Mouse (Mus musculus): ENCODE data around the gene Hibch. TPM values are rescaled to one million over a fixed set of nuclear protein-coding genes. Genes with fewer than 3 reads are reported as not detected.
A peak's percentile ranks its signal among the peaks of the same experiment; 100 is the strongest.
"Not testable (repeated sequence)": the region's sequence is repeated elsewhere in the genome, so short reads cannot be mapped to it uniquely, and the experiment has no call there.

Hibch gene
- total RNA-seq, 2 experiments from 2014 or later = 14.2 to 20.4 TPM

DNA sequence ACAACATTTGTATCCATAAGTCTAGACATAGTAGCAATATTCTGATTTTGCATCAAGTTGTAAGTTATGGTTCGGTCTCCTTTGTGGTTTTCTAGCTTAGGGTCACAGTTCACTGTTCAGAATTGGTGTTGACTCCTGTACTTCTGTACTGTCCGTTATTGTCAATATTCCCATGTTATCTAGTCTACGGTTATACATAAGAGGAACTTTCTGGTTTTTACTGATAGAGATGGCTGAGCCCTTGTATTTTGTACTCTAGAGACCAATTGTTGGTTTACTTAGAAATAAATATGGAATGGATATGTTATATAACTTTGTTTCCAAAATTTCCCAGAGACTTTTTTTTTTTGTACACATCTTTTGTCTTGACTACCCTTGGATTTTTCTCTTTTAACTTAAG, 21.3 kb downstream of the Hibch start:
- ATAC-seq (replicated peaks; ENCODE audit: low FRiP score, poor library complexity, severe bottlenecking) = no peak

DNA sequence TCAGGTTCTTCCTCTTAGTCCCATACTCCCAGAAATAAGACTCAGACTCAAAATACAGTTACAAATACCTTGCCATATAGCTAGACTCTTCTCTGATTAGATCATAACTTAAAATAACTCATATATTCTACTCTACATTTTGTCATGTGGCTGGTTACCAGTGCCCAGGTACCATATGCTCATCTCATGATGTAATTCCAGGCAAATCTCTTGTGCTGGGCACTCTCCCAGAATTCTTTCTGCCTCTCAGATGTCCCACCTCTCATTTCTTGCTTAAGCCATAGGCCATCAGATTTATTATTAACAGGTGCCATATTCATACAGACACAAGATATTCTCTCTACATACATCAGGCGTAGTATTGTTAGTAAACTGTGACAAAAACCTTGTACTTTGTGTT, 23.1 kb downstream of the Hibch start:
- ATAC-seq (replicated peaks; ENCODE audit: low FRiP score, poor library complexity, severe bottlenecking) = no peak

DNA sequence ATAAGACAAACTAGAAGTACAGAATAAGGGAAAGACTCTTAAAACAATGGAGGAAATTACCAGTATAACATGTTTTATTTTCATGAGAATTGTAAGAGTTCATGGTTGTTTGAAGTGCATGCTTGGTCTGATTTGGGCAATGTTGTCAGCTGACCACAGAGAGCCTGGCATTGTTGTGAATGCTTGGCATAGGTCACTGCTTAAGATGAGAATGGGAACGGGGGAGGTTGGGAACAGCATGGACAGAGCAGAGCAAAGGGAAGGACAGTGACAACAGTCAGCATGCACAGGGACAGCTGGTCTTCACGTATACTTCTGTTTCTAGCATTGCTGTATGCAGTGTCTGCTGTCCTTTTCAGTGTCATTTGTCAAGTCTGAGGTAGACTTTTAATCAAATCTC, 39.5 kb downstream of the Hibch start:
- ATAC-seq (replicated peaks; ENCODE audit: low FRiP score, poor library complexity, severe bottlenecking) = no peak

DNA sequence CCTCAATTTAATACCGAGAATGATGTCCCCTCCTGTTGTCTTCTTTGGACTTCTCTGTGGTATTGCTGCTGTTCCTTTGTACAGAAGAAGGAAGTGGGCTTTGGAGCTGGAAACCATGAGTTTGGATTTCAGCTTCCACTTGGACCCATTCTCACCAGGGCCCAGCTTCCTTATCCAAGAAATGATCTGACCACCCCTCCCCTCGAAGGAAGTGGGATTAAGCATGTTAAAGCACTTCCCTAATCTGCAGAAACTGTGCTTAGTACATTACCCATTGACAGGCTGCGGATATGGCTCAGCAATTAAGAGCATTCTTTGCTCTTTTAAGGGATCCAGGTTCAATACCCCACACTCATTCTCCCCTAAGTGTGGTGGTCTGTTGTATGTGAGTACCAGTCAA, 65.1 kb downstream of the Hibch start:
- no peak for ATAC-seq (replicated peaks; ENCODE audit: low FRiP score, poor library complexity, severe bottlenecking)

DNA sequence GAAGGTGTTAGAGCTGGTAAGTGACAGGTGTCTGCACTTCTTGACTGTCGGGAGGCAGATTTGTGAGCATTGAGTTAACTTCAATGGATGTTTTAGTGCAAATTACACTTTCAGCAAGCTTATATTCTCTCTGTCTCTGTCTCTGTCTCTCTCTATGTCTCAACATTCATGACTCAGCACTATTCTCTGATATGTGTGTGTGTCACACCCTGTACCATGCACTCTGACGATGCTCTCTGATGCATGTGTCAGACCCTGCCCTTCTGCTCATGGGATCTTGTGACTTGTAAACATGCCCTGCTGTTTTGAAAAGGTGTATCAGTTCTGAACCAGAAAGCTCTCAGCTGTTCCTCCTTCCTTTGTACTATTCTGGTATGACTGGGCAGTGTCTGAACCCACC, 71.9 kb downstream of the Hibch start:
- peak; percentile 60; the same call in 1 of the 2 replicates for ATAC-seq (replicated peaks; ENCODE audit: low FRiP score, poor library complexity, severe bottlenecking)

DNA sequence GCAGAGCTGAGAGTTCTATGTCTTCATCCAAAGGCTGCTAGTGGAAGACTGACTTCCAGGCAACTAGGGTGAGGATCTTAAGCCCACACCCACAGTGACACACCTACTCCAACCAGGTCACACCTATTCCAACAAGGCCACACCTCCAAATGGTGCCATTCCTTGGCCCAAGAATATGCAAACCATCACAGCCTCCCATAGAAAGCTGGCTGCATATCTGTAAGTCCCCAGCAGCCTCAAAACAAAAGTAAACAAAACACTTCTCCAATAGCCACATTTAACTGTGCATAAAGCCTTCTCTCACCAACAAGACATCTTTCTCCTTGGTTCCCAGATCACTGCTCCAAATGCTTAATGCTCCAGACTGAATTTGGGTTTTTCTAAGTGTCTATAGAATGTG, 74.2 kb downstream of the Hibch start:
- not testable (repeated sequence) for ATAC-seq (replicated peaks; ENCODE audit: low FRiP score, poor library complexity, severe bottlenecking)

DNA sequence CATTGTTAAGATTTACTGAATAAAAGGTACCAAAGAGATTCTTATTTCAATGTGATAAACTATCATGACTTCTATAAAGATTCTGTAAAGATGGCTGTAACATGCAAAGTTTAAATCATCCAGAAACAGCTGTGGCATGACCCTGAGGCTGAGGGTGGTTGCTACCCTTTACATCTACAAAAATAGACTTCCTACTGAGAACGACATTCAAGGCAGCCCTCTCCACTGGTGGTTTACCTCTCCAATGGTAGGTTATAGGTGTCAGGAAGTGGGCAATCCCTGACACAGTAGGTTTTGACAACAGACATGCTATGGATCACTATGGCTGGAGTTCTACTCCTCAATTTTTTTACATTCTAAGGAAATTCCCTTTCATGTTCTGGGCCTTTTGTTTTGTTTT, 79.8 kb downstream of the Hibch start:
- ATAC-seq (replicated peaks; ENCODE audit: low FRiP score, poor library complexity, severe bottlenecking) = not testable (repeated sequence)

DNA sequence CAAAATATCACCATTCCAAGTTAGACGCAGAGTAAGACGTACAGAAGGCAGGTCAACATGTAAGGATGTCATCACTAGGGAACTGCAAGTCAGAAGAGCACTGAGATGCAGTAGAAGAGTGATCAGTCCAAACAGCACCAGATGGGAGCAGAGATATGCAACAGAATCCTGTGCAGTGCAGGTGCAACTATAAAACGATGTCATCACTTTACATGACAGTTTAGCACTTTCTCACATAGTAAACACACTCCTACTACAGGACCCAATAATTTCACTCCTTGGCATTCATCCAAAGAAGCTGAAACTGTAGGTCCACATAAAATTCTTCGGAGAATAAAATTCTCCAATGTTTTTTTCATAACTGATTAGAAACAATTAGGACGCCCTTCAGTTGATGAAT, 89.8 kb downstream of the Hibch start:
- ATAC-seq (replicated peaks; ENCODE audit: low FRiP score, poor library complexity, severe bottlenecking) = no peak

DNA sequence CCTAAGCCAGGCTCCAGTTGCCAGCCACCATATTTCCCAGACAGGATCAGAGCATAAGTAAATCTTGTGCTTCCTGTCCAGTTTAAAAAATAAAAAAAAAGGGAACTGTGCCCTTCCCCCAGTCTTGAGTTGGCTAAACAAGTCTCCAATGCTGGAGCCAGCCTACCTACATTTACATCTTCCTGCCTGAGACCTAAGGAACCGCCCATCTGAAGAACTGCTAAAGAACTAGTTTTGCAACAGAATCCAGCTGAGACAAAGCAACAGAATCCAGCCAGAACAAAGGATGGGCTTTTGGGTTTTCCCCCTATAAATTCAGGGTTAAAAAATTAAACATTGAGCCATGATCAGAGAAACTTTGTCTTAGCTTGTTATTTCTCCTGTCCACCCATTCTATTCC, 94.3 kb downstream of the Hibch start:
- ATAC-seq (replicated peaks; ENCODE audit: low FRiP score, poor library complexity, severe bottlenecking) = no peak

DNA sequence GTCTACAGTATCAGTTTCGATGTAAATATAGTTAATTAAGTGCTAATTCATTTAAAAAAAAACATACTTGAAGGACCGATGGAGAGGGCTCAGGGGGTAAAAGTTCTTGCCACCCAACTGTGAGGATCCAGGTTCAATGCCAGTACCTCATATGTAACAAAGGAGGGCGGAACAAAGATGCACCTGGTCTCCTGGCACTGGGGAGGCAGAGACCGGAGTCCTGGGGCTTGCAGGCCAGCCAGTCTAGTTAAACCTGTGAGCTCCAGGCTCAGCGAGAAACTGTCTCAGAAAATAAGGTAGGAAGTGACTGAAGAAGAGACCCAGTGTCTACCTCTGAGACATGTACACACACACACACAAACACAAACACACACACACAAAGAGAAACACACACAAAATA, 103.2 kb downstream of the Hibch start:
- ATAC-seq (replicated peaks; ENCODE audit: low FRiP score, poor library complexity, severe bottlenecking) = no peak

DNA sequence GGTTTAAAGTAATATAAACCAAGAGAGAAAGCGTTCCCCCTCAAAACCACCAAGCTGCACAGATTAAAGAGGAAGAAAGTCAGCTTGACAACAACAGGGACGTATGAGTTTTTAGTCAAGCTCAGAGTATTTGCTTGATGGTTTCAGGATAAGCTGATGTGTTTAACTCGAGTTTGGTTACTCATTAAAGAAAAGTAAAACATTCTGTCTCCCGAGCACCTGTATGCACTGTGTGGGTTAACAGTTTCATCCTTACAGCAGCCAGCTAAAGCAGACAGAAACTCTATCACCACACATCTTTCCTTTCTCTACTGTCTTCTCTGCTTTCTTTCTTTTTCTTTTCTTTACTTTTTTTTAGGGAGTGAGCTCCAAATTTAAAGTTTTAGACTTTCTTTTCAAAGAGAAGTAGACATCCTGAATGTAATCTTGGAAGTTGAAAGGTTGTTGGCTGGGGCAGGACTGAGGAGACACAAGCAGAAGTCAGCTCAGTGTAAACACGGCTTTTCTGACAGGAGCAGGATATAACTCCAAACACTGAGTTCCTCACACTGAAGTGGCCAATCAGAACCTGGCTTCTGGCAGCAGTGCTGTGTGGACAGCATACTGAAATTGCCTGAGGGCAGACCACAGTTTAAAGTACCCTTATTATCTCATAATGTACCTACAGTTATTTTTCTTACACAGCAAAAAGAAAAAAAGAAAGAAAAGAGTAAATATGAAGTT, 106.6 kb downstream of the Hibch start:
- no peak for ATAC-seq (replicated peaks; ENCODE audit: low FRiP score, poor library complexity, severe bottlenecking)

DNA sequence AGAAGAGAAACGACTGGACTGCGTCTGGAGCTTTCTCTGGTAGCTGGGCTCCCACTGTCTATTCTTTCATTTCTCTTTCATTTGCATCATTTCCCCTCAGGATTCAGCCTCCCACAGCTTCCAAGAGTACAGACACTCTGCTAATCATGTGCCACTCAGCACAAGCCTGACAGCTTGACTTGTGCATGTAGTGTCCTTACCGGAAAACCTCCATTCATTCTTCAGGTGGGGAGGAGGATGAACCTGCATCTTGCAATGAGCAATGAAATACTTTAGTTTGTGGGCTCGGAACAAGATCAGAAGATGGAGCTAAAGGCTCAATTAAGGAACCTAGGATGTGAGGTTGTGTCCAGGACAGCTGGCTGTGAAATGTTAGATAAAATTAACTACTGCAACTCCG, 107.4 kb downstream of the Hibch start:
- ATAC-seq (replicated peaks; ENCODE audit: low FRiP score, poor library complexity, severe bottlenecking) = no peak

DNA sequence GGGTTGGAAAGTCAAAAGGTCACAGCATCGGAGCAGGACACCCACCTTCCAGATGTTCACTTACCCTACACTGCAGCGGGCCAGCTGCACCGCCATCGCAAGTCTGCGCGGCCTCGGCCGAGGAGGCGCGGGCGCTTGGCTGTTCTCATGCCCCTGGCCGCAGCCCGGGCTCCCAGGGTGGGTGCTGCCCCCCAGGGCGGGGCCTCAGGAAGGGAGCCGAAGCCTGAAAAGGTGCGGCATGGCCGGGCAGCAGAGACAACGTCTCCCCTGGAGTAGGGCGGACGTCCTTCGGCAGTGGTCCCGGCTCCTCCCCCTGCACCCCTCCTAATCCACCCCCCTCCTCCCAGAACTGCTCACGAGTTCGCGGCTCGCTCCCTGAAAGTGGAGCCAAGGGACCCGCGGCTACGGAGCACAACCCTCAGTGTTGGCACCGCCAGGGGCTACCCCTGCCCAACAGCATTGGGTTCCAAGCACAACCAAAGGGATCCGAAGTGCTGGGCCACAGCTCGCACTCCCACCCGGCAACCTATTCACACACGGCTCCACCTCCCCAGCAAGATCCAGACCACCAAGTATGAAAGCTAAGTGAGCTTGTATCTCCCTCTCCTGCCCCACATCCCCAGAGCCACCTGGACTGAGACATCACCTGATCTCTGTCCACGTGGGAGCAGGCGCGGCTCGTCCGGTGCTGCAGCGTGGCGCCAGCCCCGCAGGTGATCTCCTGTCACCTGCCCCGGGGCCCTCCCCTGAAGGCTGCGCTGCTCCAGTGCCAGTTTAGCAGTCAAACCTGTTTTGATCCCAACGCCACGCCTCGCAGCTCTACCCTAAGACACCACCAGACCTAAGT, 108.0 kb downstream of the Hibch start:
- no peak for ATAC-seq (replicated peaks; ENCODE audit: low FRiP score, poor library complexity, severe bottlenecking)

DNA sequence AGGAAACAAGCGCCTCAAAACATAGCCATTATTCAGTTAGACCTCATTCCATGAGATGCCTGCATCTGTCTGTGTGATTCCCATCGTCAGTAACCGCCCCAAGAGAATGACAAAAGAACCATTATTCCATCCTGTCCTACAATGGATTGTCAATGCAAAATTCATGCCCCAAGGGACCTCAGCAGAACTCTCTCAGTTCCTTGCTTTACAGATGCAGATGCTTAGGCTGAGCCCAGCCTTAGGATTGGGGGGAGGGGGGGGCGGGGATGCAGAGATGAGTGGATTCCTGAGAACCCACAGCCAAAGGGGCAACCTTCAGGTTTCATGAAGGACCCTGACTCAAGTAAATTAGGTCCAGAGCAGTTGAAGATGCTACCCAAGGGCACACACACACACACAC, 108.8 kb downstream of the Hibch start:
- ATAC-seq (replicated peaks; ENCODE audit: low FRiP score, poor library complexity, severe bottlenecking) = no peak

DNA sequence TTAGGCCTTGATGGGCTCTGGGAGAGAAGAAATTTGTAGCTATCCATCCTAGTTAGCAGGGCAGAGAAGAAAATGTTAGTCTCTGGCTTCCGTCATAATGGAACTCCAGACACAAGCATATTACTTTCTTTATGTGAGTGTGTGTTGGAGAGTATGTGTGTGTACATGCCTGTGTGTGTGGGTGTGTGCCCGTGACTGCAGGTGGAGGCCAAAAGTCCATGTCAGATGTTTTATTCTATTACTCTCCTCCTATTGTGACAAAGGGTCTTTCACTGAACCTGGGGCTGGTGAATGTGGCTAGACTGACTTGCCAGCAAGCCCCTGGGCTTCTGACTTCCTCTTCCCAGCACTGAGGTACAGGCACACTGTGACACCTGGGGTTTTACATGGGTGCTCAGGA, 109.7 kb downstream of the Hibch start:
- no peak for ATAC-seq (replicated peaks; ENCODE audit: low FRiP score, poor library complexity, severe bottlenecking)

DNA sequence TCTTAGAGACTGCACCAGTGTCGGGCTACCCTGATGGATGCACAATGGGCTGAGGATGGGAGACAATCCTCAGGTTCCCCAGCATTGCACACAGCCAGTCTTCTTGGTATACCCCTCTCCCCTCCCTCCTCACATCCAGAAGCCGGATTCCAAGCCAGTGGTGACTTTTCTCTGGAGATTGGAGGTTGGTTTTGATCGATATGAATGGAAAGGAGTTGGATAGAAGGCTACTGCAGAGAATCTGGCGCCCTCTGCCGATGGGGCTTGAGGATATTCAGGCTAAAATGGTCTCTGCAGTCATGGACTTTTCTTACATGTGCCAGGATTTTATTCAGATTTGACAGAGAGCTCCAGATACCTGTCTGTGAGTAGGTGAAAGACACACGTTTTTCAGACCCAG, 110.4 kb downstream of the Hibch start:
- ATAC-seq (replicated peaks; ENCODE audit: low FRiP score, poor library complexity, severe bottlenecking) = no peak

DNA sequence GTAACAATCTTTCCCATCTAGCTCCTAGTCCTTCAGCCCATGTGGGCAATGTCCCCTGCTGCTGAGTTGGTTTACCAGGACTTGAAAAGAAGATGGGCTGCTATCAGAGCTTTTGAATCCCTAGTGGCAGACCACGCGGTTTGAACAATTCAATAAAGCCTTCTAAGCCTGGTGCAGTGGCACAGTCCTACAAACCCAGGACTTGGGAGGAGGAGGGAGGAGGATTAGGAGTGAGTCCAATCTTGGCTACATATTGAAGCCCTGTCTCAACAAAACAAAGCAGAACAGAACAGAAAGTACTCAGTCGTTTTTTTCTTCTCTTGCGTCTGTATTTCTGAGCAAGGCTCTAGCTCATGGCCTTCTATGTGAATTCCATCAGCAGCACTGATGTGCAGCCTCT, 112.0 kb downstream of the Hibch start:
- no peak for ATAC-seq (replicated peaks; ENCODE audit: low FRiP score, poor library complexity, severe bottlenecking)

DNA sequence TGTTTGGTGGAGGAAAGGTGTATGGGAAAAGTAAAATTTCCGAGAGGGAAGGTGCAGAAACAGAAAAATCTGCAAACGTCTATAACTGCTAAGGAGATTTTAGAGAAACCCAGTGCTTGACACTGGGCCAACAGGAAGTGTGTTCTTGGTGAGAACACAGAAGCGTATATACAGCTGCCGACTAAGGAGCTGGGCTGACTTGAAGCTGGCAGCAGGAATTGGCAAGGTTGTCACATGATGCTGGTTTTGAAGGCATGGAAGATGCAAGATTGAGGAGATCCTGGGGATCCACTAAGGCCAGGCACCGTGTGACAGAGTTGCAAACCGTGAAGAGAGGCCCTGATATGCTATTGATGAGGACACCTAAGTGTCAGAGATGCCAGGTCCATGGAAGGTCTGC, 115.5 kb downstream of the Hibch start:
- no peak for ATAC-seq (replicated peaks; ENCODE audit: low FRiP score, poor library complexity, severe bottlenecking)

DNA sequence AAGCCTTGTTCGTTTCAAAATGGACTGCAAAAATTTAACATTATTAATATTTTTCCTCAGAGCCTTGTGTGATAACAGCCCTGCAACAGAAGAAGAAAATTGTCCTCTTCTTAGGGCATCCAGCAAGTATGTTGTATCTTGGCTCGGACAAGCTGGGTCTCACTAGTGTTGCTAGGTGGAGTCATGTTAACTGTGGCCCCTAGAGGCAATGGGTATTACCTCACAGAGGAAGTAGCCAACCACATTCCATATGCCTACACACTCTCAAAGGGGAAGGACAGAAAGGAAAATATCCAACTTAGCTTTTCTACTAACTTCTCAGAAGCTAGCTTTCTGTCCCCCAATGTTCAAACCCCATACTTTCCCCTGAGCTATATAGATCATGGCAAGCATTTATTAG, 118.4 kb downstream of the Hibch start:
- ATAC-seq (replicated peaks; ENCODE audit: low FRiP score, poor library complexity, severe bottlenecking) = no peak

DNA sequence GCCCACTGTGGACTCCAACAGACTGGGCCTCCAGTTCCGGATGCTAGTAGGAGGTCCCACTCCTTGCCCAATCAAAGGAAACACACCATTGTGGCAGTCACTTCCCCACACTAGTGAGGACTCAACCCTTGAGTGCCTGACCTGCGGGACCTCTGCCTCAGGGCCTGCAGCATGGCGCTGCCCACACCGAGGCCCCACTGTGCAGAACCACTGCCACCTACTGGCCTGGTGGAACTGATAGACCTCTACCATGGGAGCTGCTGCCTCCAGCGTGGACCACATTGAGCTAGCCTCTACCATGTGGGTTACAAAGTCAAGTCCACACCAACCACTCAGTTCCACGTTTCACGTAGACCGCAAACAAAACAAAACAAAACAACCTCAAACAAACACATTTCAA, 119.9 kb downstream of the Hibch start:
- ATAC-seq (replicated peaks; ENCODE audit: low FRiP score, poor library complexity, severe bottlenecking) = no peak

All from erythroblast, adult 5-6 weeks (primary cell).